ENCODE assay signal across 12 mouse cellular contexts in the genomic region with DNA sequence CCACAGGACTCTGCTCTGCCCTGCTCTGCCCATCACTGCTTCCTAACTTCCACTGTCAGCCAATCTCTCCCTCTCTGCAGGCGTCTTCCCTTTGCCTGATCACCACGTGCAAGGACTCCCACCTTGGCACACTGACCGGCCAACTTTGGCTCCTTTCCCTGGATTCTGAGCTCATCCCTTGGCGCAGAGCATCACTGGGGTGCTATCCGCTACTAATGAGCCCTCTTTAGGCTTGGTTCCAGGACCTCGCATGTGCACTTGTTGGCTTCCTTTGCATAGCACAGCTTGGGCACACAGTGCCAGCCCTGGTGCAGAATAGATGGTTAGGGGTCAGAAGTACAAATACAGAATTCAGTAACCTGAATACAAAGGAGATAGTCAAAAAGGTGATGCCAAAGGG. TPM values are rescaled to one million over a fixed set of nuclear protein-coding genes. Genes with fewer than 3 reads are reported as not detected.
DNase-seq lines count a peak whose midpoint lies in the region; ATAC-seq lines count a peak whose summit lies in the region.
"Had no signal": no experiment of that assay in that cellular context is flagged by ENCODE, and none has a peak within 500 bp of the region (broad histone marks: within the 10 kb centered on the region; RNA-seq: fewer than 3 reads in every experiment).

No protein-coding gene starts in this region.

- no peak overlapping the region for H3K27ac ChIP-seq in neural tube, embryonic 14.5 days (ENCODE audit: low read depth, low read length)
- H3K27ac ChIP-seq: embryonic facial prominence, embryonic 12.5 days; limb, embryonic 15.5 days had no signal

- H3K9ac ChIP-seq in neural tube, embryonic 14.5 days (replicated peaks; ENCODE audit: low read depth, low read length) = no peak overlapping the region
- H3K9ac ChIP-seq: embryonic facial prominence, embryonic 12.5 days; limb, embryonic 15.5 days had no signal

- no peaks in the 10 kb centered on the region for H3K27me3 ChIP-seq in neural tube, embryonic 14.5 days (ENCODE audit: control insufficient read depth, insufficient read depth, low read length)
- H3K27me3 ChIP-seq: embryonic facial prominence, embryonic 12.5 days; limb, embryonic 15.5 days had no signal

- H3K36me3 ChIP-seq in neural tube, embryonic 14.5 days (ENCODE audit: control insufficient read depth, insufficient read depth, low read length) = no peaks in the 10 kb centered on the region
- H3K36me3 ChIP-seq: embryonic facial prominence, embryonic 12.5 days; limb, embryonic 15.5 days had no signal

- no peak overlapping the region for H3K4me2 ChIP-seq in neural tube, embryonic 14.5 days (ENCODE audit: low read depth, low read length)
- H3K4me2 ChIP-seq: embryonic facial prominence, embryonic 12.5 days; limb, embryonic 15.5 days had no signal

- WGBS in neural tube, embryonic 14.5 days = 54% methylated on average over 6 of the region's 6 CpGs

- intact Hi-C loops in heart, postnatal 10 days (cut with DNase I) = loop anchor here (10.0 kb wide), 1 partner anchor 196 kb away; no protein-coding TSS in a partner anchor
- intact Hi-C loops in heart, postnatal 25 days (cut with DNase I) = loop anchor here (10.0 kb wide), 1 partner anchor 196 kb away; no protein-coding TSS in a partner anchor

- no peaks in the 10 kb centered on the region for H3K4me1 ChIP-seq in neural tube, embryonic 14.5 days (ENCODE audit: control insufficient read depth, insufficient read depth, low read length)
- H3K4me1 ChIP-seq: embryonic facial prominence, embryonic 12.5 days; limb, embryonic 15.5 days had no signal

- no peaks in the 10 kb centered on the region for H3K9me3 ChIP-seq in neural tube, embryonic 14.5 days (ENCODE audit: control insufficient read depth, low read length)
- H3K9me3 ChIP-seq: embryonic facial prominence, embryonic 12.5 days; limb, embryonic 15.5 days had no signal

- DNase-seq in heart, postnatal 10 days = peak; percentile 14 to 26
- no peak for DNase-seq in heart, postnatal 25 days (ENCODE audit: low spot score)
- no peak for DNase-seq in neural tube, embryonic 10.5 days (ENCODE audit: extremely low spot score, low spot score)
- DNase-seq in cerebellum, adult 8-10 months = peak; percentile 55
- peak; percentile 22 to 35 for DNase-seq in layer of hippocampus, postnatal 36 days
- DNase-seq in thymus, postnatal 4 days = no peak

- peak; percentile 38; the same call in 1 of the 2 replicates for ATAC-seq in neural tube, embryonic 14.5 days (ENCODE audit: low read depth)
- ATAC-seq in inflammation-experienced regulatory T-cells, adult 6 months = no peak
- ATAC-seq: intestine, embryonic 16.5 days had no signal

- no peak overlapping the region for H3K4me3 ChIP-seq in neural tube, embryonic 14.5 days (ENCODE audit: low read depth, low read length)
- H3K4me3 ChIP-seq: embryonic facial prominence, embryonic 12.5 days; limb, embryonic 15.5 days had no signal

RNA-seq across cellular contexts. Expression of a gene that starts 15.9 kb away (rescaled TPM):
- total RNA-seq in heart, postnatal 10 days (2021) = under 1 TPM; 0.87 to 0.89 TPM
- total RNA-seq in heart, postnatal 25 days (2021) = under 1 TPM; 0.10 to 0.20 TPM
- polyA plus RNA-seq in neural tube, embryonic 14.5 days (2014; fragmentation: Nextera tagmentation; extraction: Ambion mirVana) = 41.3 and 41.4 TPM in 2 replicates
- 10 to 100 TPM; 35.0 to 37.2 TPM for total RNA-seq in layer of hippocampus, postnatal 36 days (2021)
- under 1 TPM; 0.23 to 0.75 (median 0.37) TPM for polyA plus RNA-seq in inflammation-experienced regulatory T-cells, adult 6 months (2017; shearing (Covaris generic))
- total RNA-seq: gastrocnemius, postnatal 4 days had no signal

RNA-seq across cellular contexts. Expression of a gene that starts 17.0 kb away (rescaled TPM):
- not detected for total RNA-seq in heart, postnatal 10 days (2021)
- total RNA-seq in heart, postnatal 25 days (2021) = not detected
- not detected in 2 replicates for polyA plus RNA-seq in neural tube, embryonic 14.5 days (2014; fragmentation: Nextera tagmentation; extraction: Ambion mirVana)
- not detected for total RNA-seq in layer of hippocampus, postnatal 36 days (2021)
- polyA plus RNA-seq in inflammation-experienced regulatory T-cells, adult 6 months (2017; shearing (Covaris generic)) = not detected
- total RNA-seq: gastrocnemius, postnatal 4 days had no signal
- polyA plus RNA-seq: embryonic facial prominence, embryonic 12.5 days; intestine, embryonic 16.5 days; limb, embryonic 15.5 days had no signal

RNA-seq across cellular contexts. Expression of a gene that starts 47.9 kb away (rescaled TPM):
- 10 to 100 TPM in 1 of 2 experiments, under 1 TPM in 1; 0.48 to 14.0 TPM for total RNA-seq in heart, postnatal 10 days (2021)
- 10 to 100 TPM in 1 of 2 experiments, not detected in 1; 10.5 TPM for total RNA-seq in heart, postnatal 25 days (2021)
- polyA plus RNA-seq in neural tube, embryonic 14.5 days (2014; fragmentation: Nextera tagmentation; extraction: Ambion mirVana) = 0.37 and 0.67 TPM in 2 replicates
- under 1 TPM in 1 of 2 experiments, not detected in 1; 0.50 TPM for total RNA-seq in layer of hippocampus, postnatal 36 days (2021)
- polyA plus RNA-seq in inflammation-experienced regulatory T-cells, adult 6 months (2017; shearing (Covaris generic)) = 1 to 10 TPM; 2.7 to 8.8 (median 6.8) TPM

Comparison
In these comparisons a context has a peak if more than half of its experiments do, and no peak if none do; other contexts are left out.
1. DNase-seq: peak in heart, postnatal 10 days (2 of 2), cerebellum, adult 8-10 months (single experiment) and layer of hippocampus, postnatal 36 days (2 of 2); none in heart, postnatal 25 days (single experiment), neural tube, embryonic 10.5 days (single experiment) and thymus, postnatal 4 days (single experiment).
2. RNA of a gene that starts 15.9 kb away (total RNA-seq): 35.0 to 37.2 TPM in layer of hippocampus, postnatal 36 days; 0.87 to 0.89 TPM in heart, postnatal 10 days and 0.10 to 0.20 TPM in heart, postnatal 25 days; every median in the first group is over 10 times any median in the second.